Mouse (Mus musculus) bone marrow, adult 2 months (tissue): Measurements from ENCODE around the gene Sema3b. TPM values are rescaled to one million over a fixed set of nuclear protein-coding genes. Genes with fewer than 3 reads are reported as not detected.

Experiments
- H3K27ac ChIP-seq: fragments of 200-500 bp; 2 replicates; pipeline ENCODE4 v1.5.1; 2012; ENCODE audit warnings: low read depth, mild to moderate bottlenecking, control low read depth, inconsistent platforms, low read length; ENCODE audit not compliant: control insufficient read depth, poor library complexity, insufficient read depth
- H3K4me1 ChIP-seq: fragments of 200-500 bp; 2 replicates; pipeline ENCODE4 v1.6.1; 2011; ENCODE audit warnings: low read length; ENCODE audit not compliant: control insufficient read depth, insufficient read depth
- H3K4me3 ChIP-seq: fragments of 200-500 bp; replicated peaks from 2 replicates; pipeline ENCODE3; 2011; ENCODE audit warnings: mild to moderate bottlenecking, low read depth, low read length, control low read depth; ENCODE audit not compliant: control insufficient read depth
- CTCF ChIP-seq: fragments of 200-500 bp; IDR thresholded peaks from 2 replicates; pipeline ENCODE4 v1.5.1; 2011; ENCODE audit warnings: low read length, control low read depth; ENCODE audit not compliant: control insufficient read depth, insufficient read depth
- POLR2A ChIP-seq: fragments of 200-500 bp; IDR thresholded peaks from 2 replicates; pipeline ENCODE4 v1.6.1; 2011; ENCODE audit warnings: low read depth, mild to moderate bottlenecking, control low read depth, low read length, borderline replicate concordance; ENCODE audit not compliant: control insufficient read depth
- WGBS: fragments of 180-500 bp; shearing (Covaris S2); methylation state at CpG from one replicate; pipeline ENCODE4 v1.1.7; 2018; 5-methylcytosine and 5-hydroxymethylcytosine counted together
- polyA plus RNA-seq: library from polyadenylated mRNA; stranded (reverse); fragments of >200 nt; gene quantifications from 2 replicates; pipeline ENCODE4 v1.2.4, GENCODE M21; 2011; ENCODE audit warnings: low replicate concordance; ENCODE audit not compliant: missing spikeins, insufficient read depth, insufficient read length

Gene Sema3b
- polyA plus RNA-seq, 1 experiment, result not detected

DNA sequence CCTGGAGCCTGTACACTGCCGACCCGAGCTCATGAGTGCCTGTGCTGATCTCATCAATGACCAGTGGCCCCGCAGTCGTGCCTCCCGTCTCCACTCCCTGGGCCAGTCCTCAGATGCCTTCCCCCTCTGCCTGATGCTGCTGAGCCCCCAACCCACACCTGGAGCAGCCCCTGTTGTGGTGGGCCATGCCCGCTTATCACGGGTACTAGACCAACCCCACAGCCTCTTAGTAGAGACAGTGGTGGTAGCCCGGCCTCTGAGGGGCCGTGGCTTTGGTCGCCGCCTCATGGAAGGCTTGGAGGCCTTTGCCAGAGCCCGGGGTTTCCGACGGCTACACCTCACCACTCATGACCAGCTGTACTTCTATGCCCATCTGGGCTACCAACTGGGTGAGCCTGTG lies 25.9 kb downstream of the Sema3b start:
- H3K27ac ChIP-seq, result no peak overlapping the region; the same call in 1 of the 2 replicates
- TF ChIP-seq CTCF (no peak), POLR2A (no peak)
- H3K4me1 ChIP-seq, result peaks cover 1% of the 10 kb centered on the region; the same call in 1 of the 2 replicates
- 92% methylated on average over 14 of the region's 14 CpGs for WGBS
- H3K4me3 ChIP-seq, result no peak overlapping the region

DNA sequence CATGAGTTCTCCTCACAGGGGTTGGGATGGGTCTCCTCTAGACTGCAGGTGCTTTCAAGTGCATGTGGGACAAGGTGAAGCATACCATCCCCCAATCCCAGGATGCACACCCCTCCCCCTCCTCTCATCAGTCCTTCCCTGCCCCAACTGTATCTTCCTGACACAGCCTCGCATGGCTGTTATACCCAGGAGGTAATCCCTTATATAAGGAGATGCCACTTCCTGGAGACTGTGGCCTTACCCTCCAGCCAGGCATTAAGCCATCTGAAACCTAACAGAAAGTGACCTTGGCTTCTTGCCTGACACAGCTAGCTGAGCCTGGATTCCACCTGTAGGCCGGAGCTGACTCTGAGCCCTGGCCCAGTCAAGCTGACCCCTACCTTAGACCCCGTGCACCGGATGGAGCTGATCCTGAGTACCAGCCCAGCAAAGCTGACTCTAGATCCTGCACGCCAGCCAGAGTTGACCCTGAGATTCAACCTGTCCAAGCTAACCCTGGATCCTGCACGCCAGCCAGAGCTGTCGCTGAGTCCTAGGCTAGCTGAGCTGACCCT lies 26.4 kb downstream of the Sema3b start:
- peak overlapping the region; percentile 56 for H3K27ac ChIP-seq
- WGBS, result 77% methylated on average over 7 of the region's 7 CpGs
- H3K4me1 ChIP-seq, result peaks cover 1% of the 10 kb centered on the region; the same call in 1 of the 2 replicates
- TF ChIP-seq CTCF (no peak), POLR2A (no peak)
- no peak overlapping the region for H3K4me3 ChIP-seq

DNA sequence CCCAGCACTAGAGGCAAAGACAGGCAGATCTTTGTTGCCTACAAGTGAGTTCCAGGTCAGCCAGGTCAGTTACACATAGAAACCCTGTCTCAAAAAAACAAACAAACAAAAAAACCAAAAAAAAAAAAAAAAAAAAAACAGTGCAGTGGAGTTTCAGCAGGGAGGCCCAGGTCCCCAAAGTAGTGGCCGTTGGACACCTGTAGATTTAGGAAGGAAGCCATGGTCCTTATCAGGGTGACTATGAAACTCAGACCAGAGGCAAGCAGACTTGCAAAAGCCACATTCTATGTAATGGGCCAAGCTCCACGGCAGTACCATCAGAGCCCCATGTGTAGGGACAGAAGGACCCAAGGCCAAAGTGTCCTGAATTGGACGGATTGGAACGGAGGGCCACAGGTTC lies 27.4 kb downstream of the Sema3b start:
- Histone ChIP-seq H3K4me1 (peaks cover 1% of the 10 kb centered on the region; the same call in 1 of the 2 replicates), H3K4me3 (peak overlapping the region; percentile 90), H3K27ac (peak overlapping the region; percentile 91)
- TF ChIP-seq CTCF (no peak), POLR2A (no peak)
- WGBS, result 22% methylated on average over 4 of the region's 4 CpGs

DNA sequence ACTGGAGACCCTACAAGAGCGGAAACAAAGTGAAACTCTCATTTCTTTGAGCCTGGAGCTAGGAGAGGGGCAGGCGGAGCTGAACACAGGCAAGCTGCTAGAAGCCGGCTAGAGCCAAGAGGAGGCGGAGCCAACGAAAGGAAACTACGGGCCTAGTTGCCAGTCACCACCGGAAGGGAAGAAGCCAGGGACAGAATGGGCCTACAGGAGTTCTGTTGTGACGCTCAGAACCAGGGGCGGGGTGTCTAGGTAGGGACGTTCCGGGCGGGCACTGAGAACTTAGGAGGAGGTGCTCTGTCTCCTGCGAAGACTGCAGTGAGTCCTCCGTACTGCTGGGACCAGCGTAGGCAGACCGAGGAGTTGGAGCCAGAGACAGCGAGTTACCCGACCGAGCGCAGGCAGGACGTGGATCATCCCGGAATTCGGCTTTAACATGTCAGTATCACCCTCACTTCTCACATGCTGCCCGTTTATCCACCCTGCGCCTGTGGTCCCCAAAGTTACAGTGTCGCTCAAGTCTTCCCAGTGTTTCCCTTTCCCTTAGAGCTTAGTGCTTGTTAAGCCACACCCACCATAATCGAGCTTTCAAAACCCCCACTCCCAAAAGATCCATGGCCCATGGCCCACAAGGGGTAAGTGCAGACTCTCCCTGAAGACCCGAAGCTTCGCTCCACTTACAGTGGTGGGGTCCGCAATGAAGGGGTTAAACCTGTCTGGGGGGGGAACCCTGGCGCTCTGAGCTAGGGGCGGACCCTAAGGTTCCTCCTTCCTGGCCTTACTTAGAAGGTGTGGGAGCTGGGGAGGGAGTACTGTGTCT lies 28.3 kb downstream of the Sema3b start, which contains the start of gene Hyal3:
Hyal3 (plus strand) TSS at position 318 of the 817 bp plus-strand sequence.
- under 1% methylated on average over 32 of the region's 32 CpGs for WGBS
- peak within 1 kb of the TSS; percentile 91 for H3K27ac ChIP-seq
- TF ChIP-seq CTCF (no peak; the same call in 1 of the 2 replicates), POLR2A (no peak; the same call in none of the 2 replicates)
- H3K4me1 ChIP-seq, result no peaks in the 10 kb centered on the region; the same call in 1 of the 2 replicates
- H3K4me3 ChIP-seq, result peak within 1 kb of the TSS; percentile 90

DNA sequence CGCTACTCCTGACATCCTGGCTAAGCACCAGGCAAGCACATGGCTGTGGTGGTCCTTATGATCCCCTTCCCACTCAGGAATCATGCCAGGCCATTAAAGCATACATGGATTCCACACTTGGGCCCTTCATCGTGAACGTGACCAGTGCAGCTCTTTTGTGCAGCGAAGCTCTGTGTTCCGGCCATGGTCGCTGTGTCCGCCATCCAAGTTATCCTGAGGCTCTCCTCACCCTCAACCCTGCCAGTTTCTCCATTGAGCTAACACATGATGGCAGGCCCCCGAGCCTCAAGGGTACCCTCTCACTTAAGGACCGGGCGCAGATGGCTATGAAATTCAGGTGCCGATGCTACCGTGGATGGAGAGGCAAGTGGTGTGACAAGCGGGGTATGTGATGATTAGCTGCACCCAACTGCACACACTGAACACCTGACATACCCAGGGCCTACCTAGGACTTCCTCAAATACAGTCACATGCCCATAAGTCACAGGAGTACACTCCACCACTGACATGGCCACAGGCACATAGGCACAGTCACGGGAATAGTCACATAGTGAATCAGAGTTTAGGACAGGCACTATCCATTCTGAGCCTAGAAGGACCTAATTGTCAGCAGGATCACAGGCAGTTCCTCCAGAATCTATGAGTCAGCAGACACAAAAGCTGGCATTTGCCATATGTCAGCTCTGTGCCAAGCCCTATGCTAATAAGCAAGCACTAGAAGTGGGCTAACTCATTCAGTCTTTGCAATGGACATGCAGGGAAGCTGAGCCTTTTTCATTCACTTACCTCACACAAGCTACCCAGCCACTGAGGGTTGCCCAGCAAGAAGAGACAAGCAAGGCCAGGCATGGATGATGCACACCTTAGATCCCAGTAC lies 29.8 kb downstream of the Sema3b start:
- TF ChIP-seq CTCF (no peak), POLR2A (no peak)
- H3K27ac ChIP-seq, result no peak overlapping the region
- no peak overlapping the region for H3K4me3 ChIP-seq
- no peaks in the 10 kb centered on the region; the same call in 1 of the 2 replicates for H3K4me1 ChIP-seq
- WGBS, result 90% methylated on average over 14 of the region's 14 CpGs

DNA sequence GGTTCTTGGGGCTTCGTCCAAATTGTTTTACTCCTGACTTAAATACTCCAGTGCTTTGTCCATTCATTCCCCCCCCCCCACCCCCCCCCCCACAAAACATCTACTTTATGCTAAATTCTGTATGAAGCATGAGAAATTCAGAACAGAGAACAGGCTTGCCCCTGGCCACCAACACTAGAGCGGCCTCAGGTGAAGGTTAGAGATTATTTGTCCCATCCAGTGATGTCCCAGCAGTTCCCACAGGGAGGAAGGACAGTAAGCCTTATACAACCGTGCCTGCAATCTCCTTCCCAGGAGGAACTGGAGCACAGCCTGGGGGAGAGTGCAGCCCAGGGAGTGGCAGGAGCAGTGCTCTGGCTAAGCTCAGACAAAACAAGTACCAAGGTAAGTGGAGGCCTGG lies 30.4 kb downstream of the Sema3b start, which contains the start of gene Naa80:
Naa80 (plus strand) TSS at position 301 of the 400 bp plus-strand sequence.
- Histone ChIP-seq H3K4me1 (no peaks in the 10 kb centered on the region; the same call in 1 of the 2 replicates), H3K27ac (no peak within 1 kb of the TSS), H3K4me3 (no peak within 1 kb of the TSS)
- TF ChIP-seq CTCF (no peak), POLR2A (no peak)
- 78% methylated on average over 3 of the region's 3 CpGs for whole genome bisulfite sequencing

DNA sequence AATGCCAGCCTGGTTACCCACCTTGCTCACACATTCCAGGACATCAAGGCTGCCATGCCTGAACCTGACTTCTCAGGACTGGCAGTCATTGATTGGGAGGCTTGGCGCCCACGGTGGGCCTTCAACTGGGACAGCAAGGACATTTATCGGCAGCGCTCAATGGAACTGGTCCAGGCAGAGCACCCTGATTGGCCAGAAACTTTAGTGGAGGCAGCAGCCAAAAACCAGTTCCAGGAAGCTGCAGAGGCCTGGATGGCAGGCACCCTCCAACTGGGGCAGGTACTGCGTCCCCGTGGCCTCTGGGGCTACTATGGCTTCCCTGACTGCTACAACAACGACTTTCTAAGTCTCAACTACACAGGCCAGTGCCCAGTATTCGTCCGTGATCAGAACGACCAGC lies 31.2 kb downstream of the Sema3b start:
- TF ChIP-seq POLR2A, result no peak
- no peak for TF ChIP-seq CTCF
- Histone ChIP-seq H3K4me3 (no peak overlapping the region), H3K27ac (no peak overlapping the region), H3K4me1 (no peaks in the 10 kb centered on the region; the same call in 1 of the 2 replicates)
- WGBS, result 94% methylated on average over 10 of the region's 10 CpGs
